Mouse (Mus musculus): ENCODE data around the gene Fam114a2. TPM values are rescaled to one million over a fixed set of nuclear protein-coding genes. Genes with fewer than 3 reads are reported as not detected.

Fam114a2 gene
- polyA plus RNA-seq, 1 experiment: 95.2 TPM

DNA sequence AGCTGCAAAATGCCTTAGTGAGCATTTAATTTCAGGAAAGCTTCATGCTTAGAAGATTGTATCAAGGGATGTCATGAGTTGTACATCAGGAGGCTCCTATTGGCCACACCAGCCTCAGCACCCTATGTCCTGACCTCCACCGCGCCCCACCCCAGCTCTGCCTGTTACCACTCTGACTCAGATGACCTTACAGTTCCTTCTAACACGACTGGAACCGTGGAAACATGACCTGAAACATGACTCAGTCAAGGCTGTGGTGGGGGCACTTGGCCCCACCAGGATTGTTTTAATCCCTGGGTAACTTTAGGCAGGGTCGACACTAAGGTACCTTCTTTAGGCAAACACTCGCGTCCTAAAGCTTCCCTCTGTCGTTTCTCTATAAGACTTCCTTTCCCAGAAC lies 32.6 kb upstream of the Fam114a2 start:
- Histone ChIP-seq H3K27ac (ENCODE audit: insufficient read depth, low read length) (no peak overlapping the region), H3K9me3 (replicated peaks; ENCODE audit: control insufficient read depth, insufficient read depth, low read length, poor library complexity, severe bottlenecking) (peaks cover 8% of the 10 kb centered on the region), H3K27me3 (ENCODE audit: control insufficient read depth, insufficient read depth, low read length, poor library complexity, severe bottlenecking) (no peaks in the 10 kb centered on the region), H3K9ac (ENCODE audit: low read depth, poor library complexity, severe bottlenecking) (no peak overlapping the region), H3K36me3 (ENCODE audit: control insufficient read depth, insufficient read depth, low read length, poor library complexity, severe bottlenecking) (no peaks in the 10 kb centered on the region), H3K4me3 (ENCODE audit: low read depth, low read length) (no peak overlapping the region), H3K4me1 (ENCODE audit: control insufficient read depth, insufficient read depth, low read length) (peaks cover 14% of the 10 kb centered on the region)
- no peak for TF ChIP-seq POLR2A (IDR thresholded peaks at IDR 0.05; ENCODE audit: insufficient read depth, low read length)
- no peak for TF ChIP-seq CTCF (IDR thresholded peaks at IDR 0.05; ENCODE audit: low read depth, low read length)
- TF ChIP-seq EP300 (IDR thresholded peaks at IDR 0.05; ENCODE audit: insufficient read depth, low read depth, low read length): no peak

DNA sequence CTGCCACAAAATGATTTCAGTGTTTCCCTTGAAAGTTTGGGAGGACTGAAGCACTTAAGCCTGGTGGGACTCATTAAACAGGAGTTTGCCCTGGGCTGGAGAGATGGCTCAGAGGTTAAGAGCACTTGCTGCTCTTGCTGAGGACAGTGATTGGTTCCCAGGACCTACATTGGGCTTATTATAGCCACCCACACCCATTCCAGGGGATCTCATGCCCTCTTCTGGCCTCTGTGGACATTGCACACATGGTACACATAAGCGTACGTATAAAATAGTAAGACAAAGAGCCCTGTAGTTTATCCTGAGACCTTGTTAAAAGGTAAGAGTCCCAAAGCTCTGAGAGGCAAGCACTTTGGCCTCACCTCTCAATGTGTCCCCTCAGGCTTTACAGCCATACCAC lies 31.8 kb upstream of the Fam114a2 start:
- no peak for TF ChIP-seq EP300 (IDR thresholded peaks at IDR 0.05; ENCODE audit: insufficient read depth, low read depth, low read length)
- no peak for TF ChIP-seq CTCF (IDR thresholded peaks at IDR 0.05; ENCODE audit: low read depth, low read length)
- no peak for TF ChIP-seq POLR2A (IDR thresholded peaks at IDR 0.05; ENCODE audit: insufficient read depth, low read length)
- Histone ChIP-seq H3K4me1 (ENCODE audit: control insufficient read depth, insufficient read depth, low read length) (peaks cover 14% of the 10 kb centered on the region), H3K27me3 (ENCODE audit: control insufficient read depth, insufficient read depth, low read length, poor library complexity, severe bottlenecking) (no peaks in the 10 kb centered on the region), H3K36me3 (ENCODE audit: control insufficient read depth, insufficient read depth, low read length, poor library complexity, severe bottlenecking) (no peaks in the 10 kb centered on the region), H3K4me3 (ENCODE audit: low read depth, low read length) (no peak overlapping the region), H3K9me3 (replicated peaks; ENCODE audit: control insufficient read depth, insufficient read depth, low read length, poor library complexity, severe bottlenecking) (peaks cover 8% of the 10 kb centered on the region), H3K9ac (ENCODE audit: low read depth, poor library complexity, severe bottlenecking) (no peak overlapping the region), H3K27ac (ENCODE audit: insufficient read depth, low read length) (no peak overlapping the region)

DNA sequence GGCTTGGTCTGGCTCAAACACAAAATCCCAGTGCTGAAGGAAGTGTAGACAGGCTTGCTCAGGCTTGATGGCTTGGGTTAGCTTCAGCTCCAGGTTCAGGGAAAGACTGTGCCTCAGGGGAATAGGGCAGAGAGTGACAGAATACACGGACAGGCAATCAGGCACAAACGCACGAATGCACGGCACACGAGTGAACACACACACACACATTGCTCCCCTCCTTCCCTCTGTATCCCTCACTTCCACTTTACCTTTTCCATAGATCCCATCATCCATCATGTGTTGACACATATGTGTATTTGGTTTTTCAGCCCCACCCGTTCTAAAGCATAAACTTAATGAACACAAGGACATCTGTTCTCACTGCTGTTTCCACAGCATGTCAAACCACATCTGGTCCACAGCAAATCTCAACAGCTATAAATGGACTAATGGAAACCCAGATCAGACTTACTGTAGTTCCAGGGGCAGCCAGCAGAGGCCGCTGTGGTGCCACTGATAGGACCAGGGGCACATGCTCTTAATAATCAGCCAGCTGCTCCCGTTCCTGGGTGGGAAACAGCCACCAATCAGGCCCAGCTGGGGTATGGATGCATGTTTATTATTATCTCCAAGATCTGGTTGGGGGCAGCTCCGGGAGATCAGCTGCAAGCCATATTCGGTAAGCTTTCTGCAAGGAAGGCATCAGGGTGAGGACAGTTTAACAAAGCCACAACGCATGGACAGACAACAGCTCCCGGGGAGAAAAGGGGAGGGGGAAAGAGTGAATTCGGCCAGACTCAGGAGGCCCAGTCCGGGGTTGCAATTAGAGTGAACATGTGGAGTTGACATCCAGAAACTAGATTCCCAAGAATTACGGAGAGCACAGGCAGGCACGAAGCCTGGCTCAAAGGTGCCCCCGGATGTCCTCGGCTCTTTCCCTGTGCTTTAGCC lies 30.5 kb upstream of the Fam114a2 start:
- TF ChIP-seq CTCF (IDR thresholded peaks at IDR 0.05; ENCODE audit: low read depth, low read length) (peak; percentile 90), EP300 (IDR thresholded peaks at IDR 0.05; ENCODE audit: insufficient read depth, low read depth, low read length) (no peak), POLR2A (IDR thresholded peaks at IDR 0.05; ENCODE audit: insufficient read depth, low read length) (no peak)
- Histone ChIP-seq H3K36me3 (ENCODE audit: control insufficient read depth, insufficient read depth, low read length, poor library complexity, severe bottlenecking) (no peaks in the 10 kb centered on the region), H3K9ac (ENCODE audit: low read depth, poor library complexity, severe bottlenecking) (no peak overlapping the region), H3K27ac (ENCODE audit: insufficient read depth, low read length) (no peak overlapping the region), H3K9me3 (replicated peaks; ENCODE audit: control insufficient read depth, insufficient read depth, low read length, poor library complexity, severe bottlenecking) (peaks cover 11% of the 10 kb centered on the region), H3K4me1 (ENCODE audit: control insufficient read depth, insufficient read depth, low read length) (peaks cover 12% of the 10 kb centered on the region), H3K27me3 (ENCODE audit: control insufficient read depth, insufficient read depth, low read length, poor library complexity, severe bottlenecking) (no peaks in the 10 kb centered on the region), H3K4me3 (ENCODE audit: low read depth, low read length) (no peak overlapping the region)

DNA sequence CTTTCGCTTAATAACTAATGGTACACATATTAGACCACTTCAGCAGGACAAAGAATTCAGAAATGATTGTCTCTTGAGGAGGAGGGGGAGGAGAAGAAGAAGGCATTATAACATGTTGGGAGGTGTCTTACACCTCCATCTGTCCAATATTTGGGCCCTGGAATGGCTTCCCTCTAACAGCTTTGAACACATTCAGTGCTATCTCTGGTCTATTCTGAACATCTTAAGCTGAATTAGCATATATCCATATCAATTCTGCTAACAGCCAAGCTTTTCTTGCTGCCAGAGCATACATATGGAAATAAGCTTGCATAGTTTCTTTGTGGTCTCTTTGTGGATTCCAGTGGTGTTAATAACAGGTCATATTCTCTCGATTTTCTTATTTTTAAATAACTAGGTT lies 22.3 kb upstream of the Fam114a2 start:
- no peak overlapping the region for H3K27ac ChIP-seq (ENCODE audit: insufficient read depth, low read length)
- no peak overlapping the region for H3K4me3 ChIP-seq (ENCODE audit: low read depth, low read length)
- H3K27me3 ChIP-seq (ENCODE audit: control insufficient read depth, insufficient read depth, low read length, poor library complexity, severe bottlenecking): no peaks in the 10 kb centered on the region
- H3K36me3 ChIP-seq (ENCODE audit: control insufficient read depth, insufficient read depth, low read length, poor library complexity, severe bottlenecking): no peaks in the 10 kb centered on the region
- no peak overlapping the region for H3K9ac ChIP-seq (ENCODE audit: low read depth, poor library complexity, severe bottlenecking)
- no peaks in the 10 kb centered on the region for H3K4me1 ChIP-seq (ENCODE audit: control insufficient read depth, insufficient read depth, low read length)
- TF ChIP-seq CTCF (IDR thresholded peaks at IDR 0.05; ENCODE audit: low read depth, low read length): no peak
- TF ChIP-seq POLR2A (IDR thresholded peaks at IDR 0.05; ENCODE audit: insufficient read depth, low read length): no peak
- H3K9me3 ChIP-seq (replicated peaks; ENCODE audit: control insufficient read depth, insufficient read depth, low read length, poor library complexity, severe bottlenecking): peaks cover 20% of the 10 kb centered on the region

DNA sequence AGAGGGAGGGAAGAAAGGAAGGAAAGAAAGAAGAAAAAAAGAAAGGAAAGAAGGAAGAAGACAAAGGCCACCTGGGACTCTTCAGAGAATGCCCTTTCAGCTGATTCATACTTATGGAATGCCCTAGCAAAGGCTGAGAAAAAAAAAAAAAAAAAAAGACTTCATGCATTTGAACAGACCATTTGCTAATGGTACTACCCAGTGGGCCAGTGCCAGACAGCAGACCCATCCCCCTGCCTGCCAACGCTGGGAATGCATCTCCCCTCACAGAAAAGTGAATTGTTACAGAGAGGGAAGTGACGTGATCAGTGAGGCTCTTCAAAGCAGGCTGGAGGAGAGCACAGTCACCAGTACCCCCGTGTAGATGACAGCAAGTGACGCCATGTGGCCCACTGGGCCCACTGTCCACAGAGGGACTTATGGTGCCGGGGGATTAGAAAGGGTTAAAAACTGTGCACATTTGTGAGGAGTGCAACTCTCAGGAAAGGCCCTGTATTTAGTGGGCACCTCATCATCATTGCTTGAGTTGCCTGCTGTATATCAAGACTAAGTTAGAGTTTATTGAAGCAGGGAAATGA lies 21.5 kb upstream of the Fam114a2 start:
- no peak overlapping the region for H3K27ac ChIP-seq (ENCODE audit: insufficient read depth, low read length)
- H3K9ac ChIP-seq (ENCODE audit: low read depth, poor library complexity, severe bottlenecking): no peak overlapping the region
- no peaks in the 10 kb centered on the region for H3K27me3 ChIP-seq (ENCODE audit: control insufficient read depth, insufficient read depth, low read length, poor library complexity, severe bottlenecking)
- no peak overlapping the region for H3K4me3 ChIP-seq (ENCODE audit: low read depth, low read length)
- TF ChIP-seq EP300 (IDR thresholded peaks at IDR 0.05; ENCODE audit: insufficient read depth, low read depth, low read length): no peak
- TF ChIP-seq POLR2A (IDR thresholded peaks at IDR 0.05; ENCODE audit: insufficient read depth, low read length): no peak
- no peak for TF ChIP-seq CTCF (IDR thresholded peaks at IDR 0.05; ENCODE audit: low read depth, low read length)
- H3K36me3 ChIP-seq (ENCODE audit: control insufficient read depth, insufficient read depth, low read length, poor library complexity, severe bottlenecking): no peaks in the 10 kb centered on the region
- peaks cover 20% of the 10 kb centered on the region for H3K9me3 ChIP-seq (replicated peaks; ENCODE audit: control insufficient read depth, insufficient read depth, low read length, poor library complexity, severe bottlenecking)
- no peaks in the 10 kb centered on the region for H3K4me1 ChIP-seq (ENCODE audit: control insufficient read depth, insufficient read depth, low read length)

DNA sequence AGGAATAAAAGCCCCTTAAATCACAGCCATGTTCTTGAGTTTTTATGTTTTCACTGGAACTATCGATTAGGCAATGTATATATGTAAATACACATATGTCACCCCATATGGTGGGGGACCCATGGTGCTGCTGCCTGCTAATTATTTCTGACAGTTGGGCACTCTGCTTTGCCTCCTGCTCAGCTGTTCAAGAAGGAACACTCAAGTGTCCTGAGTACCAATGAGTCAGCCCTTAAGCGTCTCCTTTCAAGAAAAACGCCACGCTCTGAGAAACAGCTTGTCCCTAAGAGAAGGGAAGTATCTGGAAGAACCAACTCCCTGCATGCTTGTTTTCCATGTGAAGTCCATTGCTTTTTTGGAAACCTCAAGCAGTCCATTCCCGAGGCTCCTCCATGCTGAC lies 17.5 kb upstream of the Fam114a2 start:
- Histone ChIP-seq H3K9ac (ENCODE audit: low read depth, poor library complexity, severe bottlenecking) (no peak overlapping the region), H3K4me3 (ENCODE audit: low read depth, low read length) (no peak overlapping the region), H3K36me3 (ENCODE audit: control insufficient read depth, insufficient read depth, low read length, poor library complexity, severe bottlenecking) (no peaks in the 10 kb centered on the region; the same call in 1 of the 2 replicates), H3K9me3 (replicated peaks; ENCODE audit: control insufficient read depth, insufficient read depth, low read length, poor library complexity, severe bottlenecking) (peaks cover 19% of the 10 kb centered on the region), H3K4me1 (ENCODE audit: control insufficient read depth, insufficient read depth, low read length) (no peaks in the 10 kb centered on the region), H3K27me3 (ENCODE audit: control insufficient read depth, insufficient read depth, low read length, poor library complexity, severe bottlenecking) (no peaks in the 10 kb centered on the region), H3K27ac (ENCODE audit: insufficient read depth, low read length) (no peak overlapping the region)
- no peak for TF ChIP-seq CTCF (IDR thresholded peaks at IDR 0.05; ENCODE audit: low read depth, low read length)
- TF ChIP-seq EP300 (IDR thresholded peaks at IDR 0.05; ENCODE audit: insufficient read depth, low read depth, low read length): no peak
- TF ChIP-seq POLR2A (IDR thresholded peaks at IDR 0.05; ENCODE audit: insufficient read depth, low read length): no peak
